Mouse (Mus musculus) T-helper 1 cell (primary cell): ENCODE data around the gene Wdr18.

ENCODE experiments used
- in situ Hi-C: fragments of 300-600 bp; cut with MboI, MseI; formaldehyde crosslinking; loops from one replicate; pipeline ENCODE4 v1.15.1; 2025; ENCODE audit warnings: high pct_unique_total_duplicates

Wdr18 gene

GRCm38 (mm10) chr10:79974668-79975067 is 14.7 kb downstream of the Wdr18 start:
- in situ Hi-C loops = no loop called here

GRCm38 (mm10) chr10:79976071-79976721 is 16.2 kb downstream of the Wdr18 start:
- in situ Hi-C loops = no loop called here

- in situ Hi-C loops = no loop called here
Observed at GRCm38 (mm10) chr10:79976722-79977107, 16.8 kb downstream of the Wdr18 start.

GRCm38 (mm10) chr10:79977324-79977723 is 17.4 kb downstream of the Wdr18 start:
- in situ Hi-C loops = no loop called here

- in situ Hi-C loops = no loop called here
Observed at GRCm38 (mm10) chr10:79978061-79978460, 18.1 kb downstream of the Wdr18 start.

GRCm38 (mm10) chr10:79979401-79980155 is 19.6 kb downstream of the Wdr18 start:
- in situ Hi-C loops = loop anchor here (10.0 kb wide), 1 partner anchor 265 kb away; the partner anchor contains the start of gene Ndufs7

- in situ Hi-C loops = loop anchor here (10.0 kb wide), 1 partner anchor 262 kb away; the partner anchor contains the start of gene Ndufs7
Observed at GRCm38 (mm10) chr10:79983205-79983604, 23.3 kb downstream of the Wdr18 start.

- in situ Hi-C loops = loop anchor here (10.0 kb wide), 1 partner anchor 261 kb away; the partner anchor contains the start of gene Ndufs7
Observed at GRCm38 (mm10) chr10:79983670-79984069, 23.7 kb downstream of the Wdr18 start.

GRCm38 (mm10) chr10:79984195-79984816 is 24.4 kb downstream of the Wdr18 start, which contains the start of gene Tmem259:
TSS of gene Tmem259 (minus strand) at chr10:79984330.
- in situ Hi-C loops = loop anchor here (10.0 kb wide), 1 partner anchor 260 kb away; the partner anchor contains the start of gene Ndufs7

GRCm38 (mm10) chr10:79984871-79985270 is 24.9 kb downstream of the Wdr18 start:
- in situ Hi-C loops = loop anchor here (10.0 kb wide), 1 partner anchor 260 kb away; the partner anchor contains the start of gene Ndufs7

- in situ Hi-C loops = loop anchor here (10.0 kb wide), 1 partner anchor 259 kb away; the partner anchor contains the start of gene Ndufs7
Observed at GRCm38 (mm10) chr10:79985334-79986231, 25.6 kb downstream of the Wdr18 start.

- in situ Hi-C loops = loop anchor here (10.0 kb wide), 1 partner anchor 258 kb away; the partner anchor contains the start of gene Ndufs7
Observed at GRCm38 (mm10) chr10:79986232-79986878, 26.4 kb downstream of the Wdr18 start.

GRCm38 (mm10) chr10:79986963-79987362 is 27.0 kb downstream of the Wdr18 start:
- in situ Hi-C loops = loop anchor here (10.0 kb wide), 1 partner anchor 258 kb away; the partner anchor contains the start of gene Ndufs7

- in situ Hi-C loops = loop anchor here (10.0 kb wide), 1 partner anchor 257 kb away; the partner anchor contains the start of gene Ndufs7
Observed at GRCm38 (mm10) chr10:79987771-79988505, 28.0 kb downstream of the Wdr18 start.

- in situ Hi-C loops = loop anchor here (10.0 kb wide), 1 partner anchor 256 kb away; the partner anchor contains the start of gene Ndufs7
Observed at GRCm38 (mm10) chr10:79988506-79989271, 28.7 kb downstream of the Wdr18 start, which contains the start of gene Cnn2. TSS of gene Cnn2 (plus strand) at chr10:79988584.

GRCm38 (mm10) chr10:79989272-79989786 is 29.4 kb downstream of the Wdr18 start:
- in situ Hi-C loops = loop anchor here (10.0 kb wide), 1 partner anchor 255 kb away; the partner anchor contains the start of gene Ndufs7

- in situ Hi-C loops = loop anchor here (10.0 kb wide), 1 partner anchor 255 kb away; the partner anchor contains the start of gene Ndufs7
Observed at GRCm38 (mm10) chr10:79989870-79990269, 29.9 kb downstream of the Wdr18 start.

- in situ Hi-C loops = no loop called here
Observed at GRCm38 (mm10) chr10:79991099-79991498, 31.1 kb downstream of the Wdr18 start.
